Mouse (Mus musculus) hindbrain, embryonic 13.5 days (tissue): ENCODE measurements at regions not wholly inside any gene's neighbourhood (a gene's known extent, or its start where the extent isn't known, plus 50 kb on each side); places are given as distances from the start of the nearest gene placed in this dataset.

Experiments
- ATAC-seq: fragments of 200-750 bp; cut with Nextera tagmentation; 2 replicates; pipeline ENCODE4 v1.8.0; 2017; ENCODE audit warnings: moderate TSS enrichment; ENCODE audit not compliant: low FRiP score
- H3K27ac ChIP-seq: fragments of 300-500 bp; sonication (generic); 2 replicates; pipeline ENCODE4 v1.5.1; 2015; ENCODE audit warnings: inconsistent platforms, mild to moderate bottlenecking, moderate library complexity
- H3K27me3 ChIP-seq: fragments of 300-500 bp; sonication (generic); 2 replicates; pipeline ENCODE4 v1.6.1; 2015; ENCODE audit warnings: mild to moderate bottlenecking, inconsistent platforms
- H3K36me3 ChIP-seq: fragments of 300-500 bp; sonication (generic); 2 replicates; pipeline ENCODE4 v1.6.1; 2015; ENCODE audit warnings: mild to moderate bottlenecking, inconsistent platforms
- H3K4me1 ChIP-seq: fragments of 300-500 bp; sonication (generic); replicated peaks from 2 replicates; pipeline ENCODE4 v1.6.1; 2015; ENCODE audit warnings: inconsistent platforms
- H3K4me2 ChIP-seq: fragments of 300-500 bp; sonication (generic); 2 replicates; pipeline ENCODE4 v1.6.1; 2015; ENCODE audit warnings: inconsistent platforms, mild to moderate bottlenecking, moderate library complexity
- H3K4me3 ChIP-seq: fragments of 300-500 bp; sonication (generic); 2 replicates; pipeline ENCODE4 v1.5.1; 2015; ENCODE audit warnings: mild to moderate bottlenecking, inconsistent platforms
- H3K9ac ChIP-seq: fragments of 300-500 bp; sonication (generic); 2 replicates; pipeline ENCODE4 v1.6.1; 2015; ENCODE audit warnings: mild to moderate bottlenecking, inconsistent platforms
- H3K9me3 ChIP-seq: fragments of 300-500 bp; sonication (generic); 2 replicates; pipeline ENCODE4 v1.6.1; 2016; ENCODE audit warnings: inconsistent platforms
- WGBS: fragments of 180-500 bp; shearing (Covaris S2); methylation state at CpG from one replicate; pipeline ENCODE4 v1.1.7; 2015; 5-methylcytosine and 5-hydroxymethylcytosine counted together

GRCm38 (mm10) chr10:39229233-39229632 lies 65.6 kb upstream of the Ccn6 start:
- Histone ChIP-seq H3K4me1 (peaks cover 30% of the 10 kb centered on the region), H3K9me3 (no peaks in the 10 kb centered on the region), H3K4me2 (no peak overlapping the region), H3K4me3 (no peak overlapping the region), H3K27ac (peak overlapping the region; percentile 52; the same call in 1 of the 2 replicates), H3K36me3 (no peaks in the 10 kb centered on the region), H3K9ac (no peak overlapping the region), H3K27me3 (0 out of 2 replicates have a peak, but pooled peaks cover 3% of the 10 kb centered on the region)
- no peak for ATAC-seq
- WGBS: 96% methylated on average over 4 of the region's 4 CpGs

- Histone ChIP-seq H3K36me3 (no peaks in the 10 kb centered on the region), H3K27ac (peak overlapping the region; percentile 90), H3K27me3 (no peaks in the 10 kb centered on the region), H3K9me3 (no peaks in the 10 kb centered on the region), H3K4me3 (no peak overlapping the region), H3K4me2 (peak overlapping the region; percentile 42), H3K9ac (no peak overlapping the region), H3K4me1 (peaks cover 30% of the 10 kb centered on the region)
- WGBS: 38% methylated on average over 5 of the region's 5 CpGs
- peak; percentile 25 for ATAC-seq
These were observed 64.4 kb upstream of the Ccn6 start for GRCm38 (mm10) chr10:39228027-39228426.

- Histone ChIP-seq H3K36me3 (no peaks in the 10 kb centered on the region), H3K27ac (peak overlapping the region; percentile 90), H3K9ac (no peak overlapping the region), H3K9me3 (no peaks in the 10 kb centered on the region), H3K4me1 (peaks cover 30% of the 10 kb centered on the region), H3K27me3 (no peaks in the 10 kb centered on the region), H3K4me2 (peak overlapping the region; percentile 42), H3K4me3 (no peak overlapping the region)
- WGBS: 15% methylated on average over 13 of the region's 13 CpGs
- ATAC-seq: peak; percentile 90
These were observed 63.9 kb upstream of the Ccn6 start for GRCm38 (mm10) chr10:39227499-39227942.

GRCm38 (mm10) chr10:39226518-39226917 lies 62.9 kb upstream of the Ccn6 start:
- Histone ChIP-seq H3K9ac (no peak overlapping the region), H3K27me3 (no peaks in the 10 kb centered on the region), H3K4me2 (no peak overlapping the region), H3K4me3 (no peak overlapping the region), H3K9me3 (no peaks in the 10 kb centered on the region), H3K27ac (peak overlapping the region; percentile 90), H3K4me1 (peaks cover 30% of the 10 kb centered on the region), H3K36me3 (no peaks in the 10 kb centered on the region)
- 53% methylated on average over 2 of the region's 2 CpGs for WGBS
- ATAC-seq: no peak

GRCm38 (mm10) chr10:39224449-39225094 lies 61.0 kb upstream of the Ccn6 start:
- Histone ChIP-seq H3K36me3 (no peaks in the 10 kb centered on the region), H3K4me2 (no peak overlapping the region), H3K4me3 (no peak overlapping the region), H3K9me3 (no peaks in the 10 kb centered on the region), H3K27ac (no peak overlapping the region), H3K27me3 (no peaks in the 10 kb centered on the region), H3K9ac (no peak overlapping the region), H3K4me1 (peaks cover 22% of the 10 kb centered on the region)
- WGBS: 43% methylated on average over 5 of the region's 5 CpGs
- no peak for ATAC-seq

- H3K27ac ChIP-seq: no peak overlapping the region
- H3K36me3 ChIP-seq: no peaks in the 10 kb centered on the region
- H3K9ac ChIP-seq: no peak overlapping the region
- WGBS: 89% methylated on average over 2 of the region's 2 CpGs
- H3K27me3 ChIP-seq: no peaks in the 10 kb centered on the region
- H3K4me1 ChIP-seq: no peaks in the 10 kb centered on the region; the same call in 1 of the 2 replicates
- no peak overlapping the region for H3K4me2 ChIP-seq
- H3K4me3 ChIP-seq: no peak overlapping the region
- H3K9me3 ChIP-seq: 0 out of 2 replicates have a peak, but pooled peaks cover 7% of the 10 kb centered on the region
- ATAC-seq: no peak
These were observed 57.4 kb upstream of the Ccn6 start for GRCm38 (mm10) chr10:39221028-39221427.

GRCm38 (mm10) chr10:39219366-39219765 lies 55.8 kb upstream of the Ccn6 start:
- 73% methylated on average over 2 of the region's 2 CpGs for WGBS
- H3K27ac ChIP-seq: no peak overlapping the region

GRCm38 (mm10) chr10:39218151-39218550 lies 54.6 kb upstream of the Ccn6 start:
- no peak overlapping the region for H3K9ac ChIP-seq
- 90% methylated on average over 5 of the region's 5 CpGs for WGBS
- H3K9me3 ChIP-seq: 0 out of 2 replicates have a peak, but pooled peaks cover 7% of the 10 kb centered on the region
- H3K4me2 ChIP-seq: no peak overlapping the region
- no peak overlapping the region for H3K27ac ChIP-seq
- no peak overlapping the region for H3K4me3 ChIP-seq
- no peaks in the 10 kb centered on the region for H3K36me3 ChIP-seq
- H3K4me1 ChIP-seq: no peaks in the 10 kb centered on the region
- no peak for ATAC-seq
- H3K27me3 ChIP-seq: no peaks in the 10 kb centered on the region

More at GRCm38 (mm10) chr10:39219366-39219765, 55.8 kb upstream of the Ccn6 start:
- Histone ChIP-seq H3K27me3 (no peaks in the 10 kb centered on the region), H3K4me3 (no peak overlapping the region), H3K36me3 (no peaks in the 10 kb centered on the region), H3K9ac (no peak overlapping the region), H3K4me1 (no peaks in the 10 kb centered on the region), H3K9me3 (0 out of 2 replicates have a peak, but pooled peaks cover 7% of the 10 kb centered on the region), H3K4me2 (no peak overlapping the region)
- ATAC-seq: no peak

GRCm38 (mm10) chr10:39216142-39216904 lies 52.7 kb upstream of the Ccn6 start:
- H3K4me3 ChIP-seq: no peak overlapping the region
- H3K9me3 ChIP-seq: peaks cover 12% of the 10 kb centered on the region
- no peaks in the 10 kb centered on the region for H3K27me3 ChIP-seq
- H3K4me1 ChIP-seq: no peaks in the 10 kb centered on the region
- H3K36me3 ChIP-seq: no peaks in the 10 kb centered on the region
- H3K4me2 ChIP-seq: no peak overlapping the region
- WGBS: 87% methylated on average over 14 of the region's 14 CpGs
- ATAC-seq: no peak
- H3K9ac ChIP-seq: no peak overlapping the region
- no peak overlapping the region for H3K27ac ChIP-seq

GRCm38 (mm10) chr10:39214563-39214962 lies 51.0 kb upstream of the Ccn6 start:
- no peak for ATAC-seq
- no peaks in the 10 kb centered on the region for H3K27me3 ChIP-seq
- peaks cover 18% of the 10 kb centered on the region for H3K9me3 ChIP-seq
- H3K36me3 ChIP-seq: no peaks in the 10 kb centered on the region; the same call in 1 of the 2 replicates
- no peak overlapping the region for H3K27ac ChIP-seq
- peaks cover 6% of the 10 kb centered on the region for H3K4me1 ChIP-seq
- H3K4me2 ChIP-seq: no peak overlapping the region
- 94% methylated on average over 4 of the region's 4 CpGs for WGBS
- H3K9ac ChIP-seq: no peak overlapping the region
- H3K4me3 ChIP-seq: no peak overlapping the region
